Mouse (Mus musculus) forebrain, embryonic 14.5 days (tissue): Measurements from ENCODE around the gene Zdhhc8. TPM values are rescaled to one million over a fixed set of nuclear protein-coding genes. Genes with fewer than 3 reads are reported as not detected.
A peak's percentile ranks its signal among the peaks of the same experiment; 100 is the strongest.
"Not testable (repeated sequence)": the region's sequence is repeated elsewhere in the genome, so short reads cannot be mapped to it uniquely, and the experiment has no call there.

Source experiments
- ATAC-seq: fragments of 200-750 bp; cut with Nextera tagmentation; 2 replicates; pipeline ENCODE4 v1.8.0; 2017; ENCODE audit warnings: mild to moderate bottlenecking, moderate library complexity
- DNase-seq: peaks from one replicate; pipeline ENCODE4 v3.0.0-alpha.2; 2015; ENCODE audit warnings: low spot score
- H3K27ac ChIP-seq: fragments of 300-500 bp; sonication (generic); 2 replicates; pipeline ENCODE4 v1.5.1; 2014; ENCODE audit warnings: low read depth, mild to moderate bottlenecking, control low read depth, low read length, moderate library complexity
- H3K27me3 ChIP-seq: fragments of 300-500 bp; sonication (generic); replicated peaks from 2 replicates; pipeline ENCODE4 v1.6.1; 2014; ENCODE audit warnings: low read length, control low read depth, mixed read lengths; ENCODE audit not compliant: control insufficient read depth, insufficient read depth
- H3K36me3 ChIP-seq: fragments of 300-500 bp; sonication (generic); 2 replicates; pipeline ENCODE4 v1.6.1; 2014; ENCODE audit warnings: low read length, control low read depth; ENCODE audit not compliant: control insufficient read depth, insufficient read depth
- H3K4me1 ChIP-seq: fragments of 300-500 bp; sonication (generic); 2 replicates; pipeline ENCODE4 v1.6.1; 2014; ENCODE audit warnings: antibody characterized with exemption, low read length, control low read depth; ENCODE audit not compliant: control insufficient read depth, insufficient read depth
- H3K4me2 ChIP-seq: fragments of 300-500 bp; sonication (generic); 2 replicates; pipeline ENCODE4 v1.6.1; 2014; ENCODE audit warnings: mild to moderate bottlenecking, control low read depth, low read length
- H3K4me3 ChIP-seq: fragments of 300-500 bp; sonication (generic); 2 replicates; pipeline ENCODE4 v1.5.1; 2014; ENCODE audit warnings: low read depth, low read length, control low read depth
- H3K9ac ChIP-seq: fragments of 300-500 bp; sonication (generic); 2 replicates; pipeline ENCODE4 v1.6.1; 2014; ENCODE audit warnings: mild to moderate bottlenecking, low read length, control low read depth, moderate library complexity
- H3K9me3 ChIP-seq: fragments of 300-500 bp; sonication (generic); replicated peaks from 2 replicates; pipeline ENCODE4 v1.6.1; 2016; ENCODE audit warnings: low read length, control low read depth, mixed read lengths; ENCODE audit not compliant: control insufficient read depth
- WGBS: fragments of 180-500 bp; shearing (Covaris S2); extraction: QIAGEN DNeasy Blood & Tissue Kit; methylation state at CpG from one replicate; pipeline ENCODE4 v1.1.7; 2014; 5-methylcytosine and 5-hydroxymethylcytosine counted together
- polyA plus RNA-seq: library from polyadenylated mRNA; unstranded; fragments of >200 nt; fragmentation: Nextera tagmentation; extraction: Ambion mirVana; gene quantifications from 2 replicates; pipeline ENCODE4 v1.2.1, GENCODE M21; 2014

The Zdhhc8 gene
- polyA plus RNA-seq, 1 experiment from 2014 or later = 5.9 TPM

- WGBS = 20% methylated on average over 8 of the region's 8 CpGs
- H3K4me3 ChIP-seq = no peak overlapping the region
Measured at GRCm38 (mm10) chr16:18210701-18211416, 24.1 kb downstream of the Zdhhc8 start.

GRCm38 (mm10) chr16:18203430-18204091, 31.4 kb downstream of the Zdhhc8 start:
- Histone ChIP-seq H3K4me1 (peaks cover 3% of the 10 kb centered on the region), H3K36me3 (no peaks in the 10 kb centered on the region), H3K27me3 (no peaks in the 10 kb centered on the region), H3K4me2 (no peak overlapping the region), H3K4me3 (no peak overlapping the region), H3K9me3 (no peaks in the 10 kb centered on the region), H3K27ac (no peak overlapping the region), H3K9ac (no peak overlapping the region)
- 62% methylated on average over 7 of the region's 7 CpGs for WGBS
- ATAC-seq (no peak), DNase-seq (no peak)

More at GRCm38 (mm10) chr16:18210701-18211416, 24.1 kb downstream of the Zdhhc8 start:
- H3K27me3 ChIP-seq = no peaks in the 10 kb centered on the region
- DNase-seq (peak; percentile 69), ATAC-seq (no peak)
- no peak overlapping the region for H3K4me2 ChIP-seq
- H3K4me1 ChIP-seq = peaks cover 14% of the 10 kb centered on the region
- no peaks in the 10 kb centered on the region for H3K9me3 ChIP-seq
- no peaks in the 10 kb centered on the region for H3K36me3 ChIP-seq
- H3K9ac ChIP-seq = no peak overlapping the region
- H3K27ac ChIP-seq = no peak overlapping the region

GRCm38 (mm10) chr16:18202061-18202460, 32.9 kb downstream of the Zdhhc8 start:
- no peak overlapping the region for H3K4me3 ChIP-seq
- H3K4me1 ChIP-seq = peaks cover 7% of the 10 kb centered on the region
- DNase-seq (no peak), ATAC-seq (no peak)
- H3K27ac ChIP-seq = no peak overlapping the region
- H3K4me2 ChIP-seq = no peak overlapping the region
- H3K9ac ChIP-seq = no peak overlapping the region
- no peaks in the 10 kb centered on the region for H3K27me3 ChIP-seq
- WGBS = 78% methylated on average over 1 of the region's 1 CpGs
- H3K36me3 ChIP-seq = no peaks in the 10 kb centered on the region
- no peaks in the 10 kb centered on the region for H3K9me3 ChIP-seq

DNA sequence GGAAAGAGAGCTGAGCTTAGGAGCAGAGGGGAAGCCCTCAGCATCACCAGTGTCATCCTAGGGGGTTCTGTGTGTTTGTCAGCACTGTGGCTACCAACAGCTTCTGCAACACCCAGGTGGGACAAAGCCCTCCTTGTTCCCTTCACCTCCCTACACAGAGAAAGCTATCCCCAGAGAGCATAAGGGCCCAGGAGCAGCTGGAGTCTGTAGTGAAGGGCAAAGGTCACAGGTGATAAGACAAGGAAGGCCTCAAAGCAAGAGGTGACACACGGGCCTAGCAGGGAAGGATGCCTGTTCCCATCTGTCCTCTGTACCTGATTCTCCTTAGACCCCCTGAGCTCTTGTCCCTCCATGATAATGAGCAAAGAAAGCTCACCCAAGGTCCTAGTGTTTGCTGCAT, 33.3 kb downstream of the Zdhhc8 start:
- no peak overlapping the region for H3K27ac ChIP-seq
- H3K36me3 ChIP-seq = no peaks in the 10 kb centered on the region
- DNase-seq (no peak), ATAC-seq (no peak)
- no peak overlapping the region for H3K4me2 ChIP-seq
- no peaks in the 10 kb centered on the region for H3K9me3 ChIP-seq
- H3K9ac ChIP-seq = no peak overlapping the region
- peaks cover 7% of the 10 kb centered on the region for H3K4me1 ChIP-seq
- H3K4me3 ChIP-seq = no peak overlapping the region
- no peaks in the 10 kb centered on the region for H3K27me3 ChIP-seq
- WGBS = 60% methylated on average over 1 of the region's 1 CpGs

DNA sequence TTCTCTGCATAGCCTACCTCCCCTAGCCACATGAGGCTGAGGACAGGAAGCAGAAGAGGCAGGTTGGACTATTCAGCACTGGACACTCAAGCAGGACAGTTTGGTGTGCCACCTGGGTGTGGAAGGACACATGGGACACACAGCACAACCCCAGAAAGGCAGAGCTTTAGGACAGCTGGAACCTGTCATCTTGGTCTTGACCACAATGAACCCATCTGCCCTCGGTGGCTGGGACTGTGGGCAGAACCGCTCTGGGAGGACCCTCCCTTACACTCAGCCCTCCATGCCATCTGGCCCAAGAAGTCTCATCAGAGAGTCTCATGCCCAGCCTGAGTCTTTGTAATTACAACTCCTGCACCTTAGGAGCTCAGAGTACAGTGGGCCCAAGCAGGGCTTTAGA, 34.9 kb downstream of the Zdhhc8 start:
- Histone ChIP-seq H3K4me1 (peaks cover 9% of the 10 kb centered on the region), H3K27me3 (no peaks in the 10 kb centered on the region), H3K4me3 (no peak overlapping the region), H3K9ac (no peak overlapping the region), H3K9me3 (no peaks in the 10 kb centered on the region), H3K27ac (no peak overlapping the region), H3K36me3 (no peaks in the 10 kb centered on the region), H3K4me2 (no peak overlapping the region)
- ATAC-seq (no peak), DNase-seq (no peak)
- WGBS = 83% methylated on average over 2 of the region's 2 CpGs

DNA sequence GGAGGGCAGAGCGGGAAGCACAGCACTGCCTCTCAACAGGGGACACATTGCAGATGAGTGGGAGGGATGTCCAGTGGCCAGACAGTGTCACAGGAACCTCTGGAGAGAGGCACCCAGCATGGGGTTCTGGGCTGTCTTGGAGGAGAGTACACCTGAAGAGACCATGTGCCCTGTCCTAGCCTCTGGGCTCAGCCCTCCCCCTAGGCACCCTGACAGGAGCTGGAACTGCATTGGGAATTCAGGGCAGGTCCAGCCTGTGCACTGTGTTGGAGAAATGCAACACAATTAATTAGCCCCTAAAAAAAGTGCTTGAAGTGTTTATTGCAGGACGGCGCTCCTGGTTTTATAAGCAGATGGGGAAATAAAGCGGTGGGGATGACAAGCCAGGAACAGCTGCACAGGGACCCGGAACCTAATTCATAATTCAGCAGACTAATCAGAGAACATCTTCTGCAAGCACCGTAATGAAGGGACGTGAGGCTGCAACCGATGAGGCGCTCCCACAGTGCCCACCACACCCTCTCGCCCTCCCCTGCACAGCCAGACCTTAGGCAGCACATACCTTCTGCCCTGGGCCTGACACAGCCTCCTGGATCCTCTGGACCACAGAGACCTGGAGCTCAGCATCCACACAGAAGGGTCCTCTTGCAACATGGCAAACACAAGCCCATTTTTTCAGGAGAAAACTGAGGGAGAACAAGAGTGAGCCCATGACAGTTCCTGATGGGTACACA, 36.4 kb downstream of the Zdhhc8 start:
- WGBS = 38% methylated on average over 10 of the region's 10 CpGs
- ATAC-seq = peak; percentile 23; the same call in 1 of the 2 replicates
- H3K36me3 ChIP-seq = no peaks in the 10 kb centered on the region
- 0 out of 2 replicates have a peak overlapping the region, but pooled peaks have one; percentile 13 for H3K9ac ChIP-seq
- peak; percentile 46 for DNase-seq
- H3K4me3 ChIP-seq = no peak overlapping the region
- no peaks in the 10 kb centered on the region for H3K9me3 ChIP-seq
- peak overlapping the region; percentile 44; the same call in 1 of the 2 replicates for H3K27ac ChIP-seq
- peaks cover 17% of the 10 kb centered on the region for H3K4me1 ChIP-seq
- no peak overlapping the region for H3K4me2 ChIP-seq
- H3K27me3 ChIP-seq = no peaks in the 10 kb centered on the region

GRCm38 (mm10) chr16:18197881-18198280, 37.1 kb downstream of the Zdhhc8 start:
- Histone ChIP-seq H3K4me3 (no peak overlapping the region), H3K4me1 (peaks cover 17% of the 10 kb centered on the region), H3K27me3 (no peaks in the 10 kb centered on the region), H3K4me2 (no peak overlapping the region), H3K9me3 (no peaks in the 10 kb centered on the region), H3K36me3 (no peaks in the 10 kb centered on the region), H3K9ac (no peak overlapping the region), H3K27ac (no peak overlapping the region)
- ATAC-seq = no peak
- 86% methylated on average over 6 of the region's 6 CpGs for WGBS
- DNase-seq = no peak

- H3K27me3 ChIP-seq, H3K27ac ChIP-seq, H3K4me2 ChIP-seq, ATAC-seq, DNase-seq, H3K4me3 ChIP-seq, H3K36me3 ChIP-seq, H3K9me3 ChIP-seq, H3K9ac ChIP-seq: not testable (repeated sequence)
- 36% methylated on average over 3 of the region's 3 CpGs for WGBS
- H3K4me1 ChIP-seq = peaks cover 17% of the 10 kb centered on the region
Measured at GRCm38 (mm10) chr16:18195561-18195960, 39.4 kb downstream of the Zdhhc8 start.
